Mouse (Mus musculus): ENCODE measurements around the gene Sec61a1.

DNA sequence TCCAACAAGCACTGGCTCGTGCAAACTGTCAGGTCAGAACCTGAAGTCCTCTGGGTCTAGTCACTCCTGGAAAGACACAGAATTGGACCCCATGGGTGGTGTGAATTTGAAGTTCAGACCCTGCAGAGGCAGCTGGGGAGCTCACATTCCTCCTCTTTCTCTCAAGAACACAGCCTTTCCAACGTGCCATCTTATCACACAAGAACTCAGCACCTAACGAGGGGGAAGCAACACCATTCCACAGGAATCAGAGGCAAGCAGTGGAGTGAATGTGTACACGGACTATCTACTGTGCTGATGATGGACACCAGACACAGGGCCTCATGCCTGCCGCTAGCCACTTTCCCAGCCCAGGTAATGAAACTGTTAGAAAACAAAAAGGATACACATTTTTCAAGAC, 2.0 kb downstream of the Sec61a1 start:
- TF ChIP-seq GATA1 (IDR thresholded peaks at IDR 0.05; ENCODE audit: borderline replicate concordance, low read length) (no peak), FLI1 (IDR thresholded peaks at IDR 0.05; ENCODE audit: low read length) (no peak)
